Mouse (Mus musculus) CH12F3 (cell line): ENCODE measurements around the gene Il12a.

Source experiments
- in situ Hi-C: fragments of 300-500 bp; cut with MboI; formaldehyde crosslinking; loops from 2 replicates; pipeline ENCODE4 v1.14.3; 2020; ENCODE audit warnings: low sequenced_read_pairs

Il12a gene

GRCm38 (mm10) chr3:68684207-68684606 lies 6.2 kb upstream of the Il12a start:
- in situ Hi-C loops = no loop called here

GRCm38 (mm10) chr3:68686852-68687560 lies 3.4 kb upstream of the Il12a start:
- in situ Hi-C loops = no loop called here

- in situ Hi-C loops = no loop called here
Observed at GRCm38 (mm10) chr3:68689346-68689745, 1.1 kb upstream of the Il12a start.

- in situ Hi-C loops = no loop called here
Observed at GRCm38 (mm10) chr3:68691100-68691778, 795 bp downstream of the Il12a start.

- in situ Hi-C loops = no loop called here
Observed at GRCm38 (mm10) chr3:68691938-68692599, 1.6 kb downstream of the Il12a start.

GRCm38 (mm10) chr3:68692600-68693225 lies 2.3 kb downstream of the Il12a start:
- in situ Hi-C loops = no loop called here

- in situ Hi-C loops = no loop called here
Observed at GRCm38 (mm10) chr3:68693441-68694048, 3.1 kb downstream of the Il12a start.

- in situ Hi-C loops = no loop called here
Observed at GRCm38 (mm10) chr3:68695321-68695720, 4.9 kb downstream of the Il12a start.

GRCm38 (mm10) chr3:68696495-68697200 lies 6.2 kb downstream of the Il12a start:
- in situ Hi-C loops = no loop called here

GRCm38 (mm10) chr3:68698601-68699000 lies 8.2 kb downstream of the Il12a start:
- in situ Hi-C loops = no loop called here

- in situ Hi-C loops = loop anchor here (25.0 kb wide), 2 partner anchors 88 to 262 kb away; no protein-coding TSS in a partner anchor
Observed at GRCm38 (mm10) chr3:68700091-68700490, 9.6 kb downstream of the Il12a start.

- in situ Hi-C loops = loop anchor here (25.0 kb wide), 2 partner anchors 94 to 256 kb away; no protein-coding TSS in a partner anchor
Observed at GRCm38 (mm10) chr3:68706307-68706706, 15.9 kb downstream of the Il12a start.

GRCm38 (mm10) chr3:68708230-68708629 lies 17.8 kb downstream of the Il12a start:
- in situ Hi-C loops = loop anchor here (25.0 kb wide), 2 partner anchors 96 to 254 kb away; no protein-coding TSS in a partner anchor

GRCm38 (mm10) chr3:68709198-68709797 lies 18.9 kb downstream of the Il12a start:
- in situ Hi-C loops = loop anchor here (25.0 kb wide), 2 partner anchors 97 to 253 kb away; no protein-coding TSS in a partner anchor

GRCm38 (mm10) chr3:68710436-68710835 lies 20.0 kb downstream of the Il12a start:
- in situ Hi-C loops = loop anchor here (10.0 to 25.0 kb wide), 3 partner anchors 54 to 252 kb away; no protein-coding TSS in a partner anchor

- in situ Hi-C loops = loop anchor here (10.0 to 25.0 kb wide), 3 partner anchors 53 to 251 kb away; no protein-coding TSS in a partner anchor
Observed at GRCm38 (mm10) chr3:68711510-68711909, 21.1 kb downstream of the Il12a start.

GRCm38 (mm10) chr3:68713550-68713949 lies 23.1 kb downstream of the Il12a start:
- in situ Hi-C loops = loop anchor here (10.0 to 25.0 kb wide), 3 partner anchors 51 to 249 kb away; no protein-coding TSS in a partner anchor

- in situ Hi-C loops = loop anchor here (10.0 to 25.0 kb wide), 3 partner anchors 47 to 245 kb away; no protein-coding TSS in a partner anchor
Observed at GRCm38 (mm10) chr3:68717346-68717745, 26.9 kb downstream of the Il12a start.

GRCm38 (mm10) chr3:68719229-68719819 lies 28.9 kb downstream of the Il12a start:
- in situ Hi-C loops = loop anchor here (10.0 to 25.0 kb wide), 3 partner anchors 45 to 243 kb away; no protein-coding TSS in a partner anchor
